Mouse (Mus musculus): ENCODE measurements around the gene Kpna7. TPM values are rescaled to one million over a fixed set of nuclear protein-coding genes. Genes with fewer than 3 reads are reported as not detected.

Gene Kpna7
- polyA plus RNA-seq, 2 experiments: not detected

DNA sequence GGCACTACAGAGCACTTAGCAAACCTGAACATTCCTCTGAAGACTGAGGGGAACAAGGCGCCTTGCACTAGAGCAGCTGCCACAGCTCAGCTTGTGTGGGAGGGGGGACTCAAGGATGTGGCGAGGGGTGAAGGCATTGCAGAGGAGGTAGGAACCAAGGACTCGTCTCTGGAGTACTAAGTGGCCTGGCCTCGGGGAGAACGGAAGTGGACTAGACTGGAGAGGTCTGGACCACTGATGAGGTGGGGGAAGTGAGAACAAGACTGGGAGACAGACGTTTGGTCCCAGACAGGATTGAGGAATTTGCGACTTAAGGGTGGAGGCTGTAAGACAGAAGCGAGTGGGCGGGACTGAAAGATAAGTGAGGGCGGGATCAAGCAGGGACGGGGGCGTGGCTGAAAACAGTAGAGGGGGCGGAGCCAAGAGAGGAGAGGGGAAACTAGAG is 120.0 kb downstream of the Kpna7 start:
- Histone ChIP-seq H3K36me3 (ENCODE audit: control insufficient read depth, insufficient read depth, low read length) (no peaks in the 10 kb centered on the region), H3K4me1 (ENCODE audit: control insufficient read depth, insufficient read depth, low read length) (peaks cover 26% of the 10 kb centered on the region), H3K27ac (replicated peaks; ENCODE audit: low read depth, low read length) (peak overlapping the region; percentile 76), H3K9ac (ENCODE audit: low read depth, low read length, severe bottlenecking) (no peak overlapping the region), H3K9me3 (ENCODE audit: control insufficient read depth, low read length) (no peaks in the 10 kb centered on the region), H3K4me3 (replicated peaks; ENCODE audit: low read length) (peak overlapping the region; percentile 94), H3K27me3 (ENCODE audit: control insufficient read depth, insufficient read depth, low read length) (no peaks in the 10 kb centered on the region), H3K4me2 (replicated peaks; ENCODE audit: low read depth, low read length, severe bottlenecking) (peak overlapping the region; percentile 71)
- TF ChIP-seq POLR2A (IDR thresholded peaks at IDR 0.05; ENCODE audit: borderline replicate concordance, extremely low read depth, insufficient read depth, insufficient read length): no peak
- peak; percentile 23 for DNase-seq (ENCODE audit: low spot score)
- WGBS: 6% methylated on average over 13 of the region's 13 CpGs
- ATAC-seq (ENCODE audit: low FRiP score, low read depth): no peak

DNA sequence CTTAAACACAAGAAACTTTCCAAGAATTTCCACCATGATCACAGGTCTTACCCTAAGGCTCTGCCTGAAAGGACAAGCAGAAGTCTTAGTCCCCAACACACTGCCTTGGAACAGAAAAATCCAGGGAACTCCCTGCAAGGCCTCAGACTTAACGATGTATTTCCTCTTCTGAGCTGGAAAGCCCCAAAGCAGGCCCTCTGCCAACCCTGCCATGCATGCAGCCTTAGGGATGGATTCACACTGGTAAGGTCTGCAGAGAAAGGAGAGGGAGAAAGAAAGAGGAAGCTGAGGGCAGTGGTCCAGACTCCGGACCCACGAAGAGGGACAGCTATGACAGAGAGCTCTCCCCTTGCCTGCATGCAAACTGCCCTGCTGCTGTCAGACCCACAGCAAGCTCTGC is 120.4 kb downstream of the Kpna7 start:
- Histone ChIP-seq H3K36me3 (ENCODE audit: control insufficient read depth, insufficient read depth, low read length) (no peaks in the 10 kb centered on the region), H3K27me3 (ENCODE audit: control insufficient read depth, insufficient read depth, low read length) (no peaks in the 10 kb centered on the region), H3K9me3 (ENCODE audit: control insufficient read depth, low read length) (no peaks in the 10 kb centered on the region), H3K27ac (replicated peaks; ENCODE audit: low read depth, low read length) (peak overlapping the region; percentile 76), H3K4me3 (replicated peaks; ENCODE audit: low read length) (peak overlapping the region; percentile 94), H3K4me2 (replicated peaks; ENCODE audit: low read depth, low read length, severe bottlenecking) (peak overlapping the region; percentile 71), H3K4me1 (ENCODE audit: control insufficient read depth, insufficient read depth, low read length) (peaks cover 26% of the 10 kb centered on the region), H3K9ac (ENCODE audit: low read depth, low read length, severe bottlenecking) (no peak overlapping the region)
- WGBS: 22% methylated on average over 3 of the region's 3 CpGs
- DNase-seq (ENCODE audit: low spot score) (no peak), ATAC-seq (ENCODE audit: low FRiP score, low read depth) (no peak)
- no peak for TF ChIP-seq POLR2A (IDR thresholded peaks at IDR 0.05; ENCODE audit: borderline replicate concordance, extremely low read depth, insufficient read depth, insufficient read length)

DNA sequence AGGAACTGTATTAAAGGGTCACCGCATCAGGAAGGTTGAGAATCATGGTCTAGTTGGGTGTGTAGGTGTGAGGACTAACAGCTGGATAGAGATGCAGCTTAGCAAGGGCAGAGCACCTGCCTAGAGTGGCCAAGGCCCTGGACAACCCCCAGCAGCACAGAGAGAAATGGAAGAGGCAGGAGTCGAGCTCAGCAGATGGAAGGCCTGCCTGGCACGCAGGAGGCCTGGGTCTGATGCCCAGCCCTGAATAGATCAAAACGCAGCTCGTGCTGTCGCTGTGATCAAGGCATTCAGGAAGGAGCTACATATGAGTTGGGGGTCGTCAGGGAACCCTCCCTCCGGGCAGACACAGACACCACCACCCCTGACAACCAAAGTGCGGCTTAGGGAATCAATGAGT is 125.6 kb downstream of the Kpna7 start:
- Histone ChIP-seq H3K27me3 (ENCODE audit: control insufficient read depth, insufficient read depth, low read length) (no peaks in the 10 kb centered on the region), H3K27ac (replicated peaks; ENCODE audit: low read depth, low read length) (no peak overlapping the region), H3K36me3 (ENCODE audit: control insufficient read depth, insufficient read depth, low read length) (no peaks in the 10 kb centered on the region), H3K9ac (ENCODE audit: low read depth, low read length, severe bottlenecking) (no peak overlapping the region), H3K4me3 (replicated peaks; ENCODE audit: low read length) (no peak overlapping the region), H3K9me3 (ENCODE audit: control insufficient read depth, low read length) (no peaks in the 10 kb centered on the region), H3K4me2 (replicated peaks; ENCODE audit: low read depth, low read length, severe bottlenecking) (no peak overlapping the region), H3K4me1 (ENCODE audit: control insufficient read depth, insufficient read depth, low read length) (peaks cover 21% of the 10 kb centered on the region)
- DNase-seq (ENCODE audit: low spot score) (no peak), ATAC-seq (ENCODE audit: low FRiP score, low read depth) (no peak)
- TF ChIP-seq POLR2A (IDR thresholded peaks at IDR 0.05; ENCODE audit: borderline replicate concordance, extremely low read depth, insufficient read depth, insufficient read length): no peak
- 88% methylated on average over 9 of the region's 9 CpGs for WGBS

DNA sequence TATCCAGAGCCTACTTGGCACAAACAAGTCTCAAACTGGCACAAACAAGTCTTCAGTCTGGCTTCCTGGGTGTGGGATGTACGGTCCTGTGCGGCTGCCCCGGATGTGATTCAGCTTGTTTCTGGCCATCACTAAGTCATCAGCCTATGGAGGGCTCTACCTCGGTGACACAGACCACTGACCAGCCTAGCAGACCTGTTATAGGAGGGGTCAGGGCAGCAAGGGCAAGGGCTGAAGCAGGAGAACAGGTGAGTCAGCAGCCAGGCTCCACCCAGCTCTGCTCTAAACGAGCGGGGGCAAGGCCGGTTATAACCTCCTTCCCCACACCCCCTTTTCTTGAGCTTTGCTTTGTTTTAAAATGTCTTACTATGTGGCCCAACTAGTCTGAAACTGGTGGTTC is 129.4 kb downstream of the Kpna7 start:
- Histone ChIP-seq H3K27me3 (ENCODE audit: control insufficient read depth, insufficient read depth, low read length) (no peaks in the 10 kb centered on the region), H3K4me1 (ENCODE audit: control insufficient read depth, insufficient read depth, low read length) (0 out of 2 replicates have a peak, but pooled peaks cover 9% of the 10 kb centered on the region), H3K27ac (replicated peaks; ENCODE audit: low read depth, low read length) (no peak overlapping the region), H3K9me3 (ENCODE audit: control insufficient read depth, low read length) (no peaks in the 10 kb centered on the region), H3K4me2 (replicated peaks; ENCODE audit: low read depth, low read length, severe bottlenecking) (no peak overlapping the region), H3K9ac (ENCODE audit: low read depth, low read length, severe bottlenecking) (no peak overlapping the region), H3K4me3 (replicated peaks; ENCODE audit: low read length) (no peak overlapping the region), H3K36me3 (ENCODE audit: control insufficient read depth, insufficient read depth, low read length) (no peaks in the 10 kb centered on the region)
- ATAC-seq (ENCODE audit: low FRiP score, low read depth): no peak
- 70% methylated on average over 7 of the region's 7 CpGs for WGBS
- DNase-seq (ENCODE audit: low spot score): no peak
- TF ChIP-seq POLR2A (IDR thresholded peaks at IDR 0.05; ENCODE audit: borderline replicate concordance, extremely low read depth, insufficient read depth, insufficient read length): no peak

DNA sequence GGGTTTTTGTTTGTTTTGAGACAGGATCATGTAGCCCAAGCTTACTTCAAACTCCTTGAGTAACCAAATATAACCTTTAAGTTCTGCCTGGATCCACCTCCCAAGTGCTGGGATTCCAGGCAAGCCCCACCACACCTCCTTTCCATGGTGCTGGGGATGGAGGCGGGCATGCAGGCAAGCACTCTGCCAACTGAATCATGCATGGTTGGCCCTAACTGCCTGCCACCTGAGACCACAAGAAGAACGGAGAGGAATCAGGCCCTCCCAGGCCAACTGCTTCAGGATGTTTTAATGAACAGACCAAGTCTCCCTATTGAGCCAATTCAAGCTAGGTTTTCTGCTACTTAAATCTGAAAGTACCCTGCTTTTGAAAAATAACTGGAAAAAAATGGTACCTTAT is 131.2 kb downstream of the Kpna7 start:
- no peaks in the 10 kb centered on the region for H3K9me3 ChIP-seq (ENCODE audit: control insufficient read depth, low read length)
- ATAC-seq (ENCODE audit: low FRiP score, low read depth) (no peak), DNase-seq (ENCODE audit: low spot score) (no peak)
- H3K4me1 ChIP-seq (ENCODE audit: control insufficient read depth, insufficient read depth, low read length): 0 out of 2 replicates have a peak, but pooled peaks cover 8% of the 10 kb centered on the region
- H3K9ac ChIP-seq (ENCODE audit: low read depth, low read length, severe bottlenecking): no peak overlapping the region
- 72% methylated on average over 2 of the region's 2 CpGs for WGBS
- TF ChIP-seq POLR2A (IDR thresholded peaks at IDR 0.05; ENCODE audit: borderline replicate concordance, extremely low read depth, insufficient read depth, insufficient read length): no peak
- H3K4me3 ChIP-seq (replicated peaks; ENCODE audit: low read length): no peak overlapping the region
- H3K36me3 ChIP-seq (ENCODE audit: control insufficient read depth, insufficient read depth, low read length): no peaks in the 10 kb centered on the region
- H3K4me2 ChIP-seq (replicated peaks; ENCODE audit: low read depth, low read length, severe bottlenecking): no peak overlapping the region
- H3K27ac ChIP-seq (replicated peaks; ENCODE audit: low read depth, low read length): no peak overlapping the region
- no peaks in the 10 kb centered on the region for H3K27me3 ChIP-seq (ENCODE audit: control insufficient read depth, insufficient read depth, low read length)

Measured in limb, embryonic 14.5 days (tissue).